Mouse (Mus musculus) hindbrain, embryonic 13.5 days (tissue): ENCODE results near the gene Atxn2. TPM values are rescaled to one million over a fixed set of nuclear protein-coding genes. Genes with fewer than 3 reads are reported as not detected.

ENCODE experiments used
- ATAC-seq: fragments of 200-750 bp; cut with Nextera tagmentation; 2 replicates; pipeline ENCODE4 v1.8.0; 2017; ENCODE audit warnings: moderate TSS enrichment; ENCODE audit not compliant: low FRiP score
- H3K27ac ChIP-seq: fragments of 300-500 bp; sonication (generic); 2 replicates; pipeline ENCODE4 v1.5.1; 2015; ENCODE audit warnings: inconsistent platforms, mild to moderate bottlenecking, moderate library complexity
- H3K27me3 ChIP-seq: fragments of 300-500 bp; sonication (generic); 2 replicates; pipeline ENCODE4 v1.6.1; 2015; ENCODE audit warnings: mild to moderate bottlenecking, inconsistent platforms
- H3K36me3 ChIP-seq: fragments of 300-500 bp; sonication (generic); 2 replicates; pipeline ENCODE4 v1.6.1; 2015; ENCODE audit warnings: mild to moderate bottlenecking, inconsistent platforms
- H3K4me1 ChIP-seq: fragments of 300-500 bp; sonication (generic); replicated peaks from 2 replicates; pipeline ENCODE4 v1.6.1; 2015; ENCODE audit warnings: inconsistent platforms
- H3K4me2 ChIP-seq: fragments of 300-500 bp; sonication (generic); 2 replicates; pipeline ENCODE4 v1.6.1; 2015; ENCODE audit warnings: inconsistent platforms, mild to moderate bottlenecking, moderate library complexity
- H3K4me3 ChIP-seq: fragments of 300-500 bp; sonication (generic); 2 replicates; pipeline ENCODE4 v1.5.1; 2015; ENCODE audit warnings: mild to moderate bottlenecking, inconsistent platforms
- H3K9ac ChIP-seq: fragments of 300-500 bp; sonication (generic); 2 replicates; pipeline ENCODE4 v1.6.1; 2015; ENCODE audit warnings: mild to moderate bottlenecking, inconsistent platforms
- H3K9me3 ChIP-seq: fragments of 300-500 bp; sonication (generic); 2 replicates; pipeline ENCODE4 v1.6.1; 2016; ENCODE audit warnings: inconsistent platforms
- whole genome bisulfite sequencing: fragments of 180-500 bp; shearing (Covaris S2); methylation state at CpG from one replicate; pipeline ENCODE4 v1.1.7; 2015; 5-methylcytosine and 5-hydroxymethylcytosine counted together
- polyA plus RNA-seq: library from polyadenylated mRNA; unstranded; fragments of >200 nt; fragmentation: Nextera tagmentation; extraction: Ambion mirVana; gene quantifications from 2 replicates; pipeline ENCODE4 v1.2.1, GENCODE M21; 2015

Atxn2 gene
- polyA plus RNA-seq, 1 experiment from 2014 or later = 68.3 TPM

DNA sequence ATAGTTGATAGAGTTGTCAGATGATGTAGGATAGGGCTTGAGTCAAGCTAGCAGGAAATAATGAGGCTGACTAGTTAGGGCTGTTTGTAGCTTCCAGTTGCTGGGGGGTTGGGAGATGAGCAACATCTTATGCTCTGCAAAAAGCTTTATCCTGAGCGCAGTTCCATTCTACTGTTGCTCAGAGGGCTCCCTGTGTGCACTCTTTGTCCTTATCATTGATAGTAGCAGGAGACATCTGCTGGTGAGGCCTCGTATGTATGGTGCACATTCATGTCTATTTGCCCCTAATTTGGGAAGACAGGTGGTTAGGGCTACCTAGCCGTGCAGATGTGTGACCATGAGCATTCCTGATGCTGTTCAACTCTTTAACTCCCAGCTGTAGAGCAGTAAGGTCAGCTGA is 60.5 kb downstream of the Atxn2 start:
- WGBS = 95% methylated on average over 3 of the region's 3 CpGs
- no peaks in the 10 kb centered on the region for H3K27me3 ChIP-seq
- no peak overlapping the region for H3K9ac ChIP-seq
- H3K36me3 ChIP-seq = peaks cover 48% of the 10 kb centered on the region
- no peaks in the 10 kb centered on the region for H3K4me1 ChIP-seq
- no peak for ATAC-seq
- no peak overlapping the region for H3K27ac ChIP-seq
- no peak overlapping the region for H3K4me3 ChIP-seq
- no peak overlapping the region for H3K4me2 ChIP-seq
- no peaks in the 10 kb centered on the region for H3K9me3 ChIP-seq

- H3K27ac ChIP-seq = peak overlapping the region; percentile 59
- WGBS = 67% methylated on average over 7 of the region's 7 CpGs
- ATAC-seq = no peak
- no peaks in the 10 kb centered on the region for H3K27me3 ChIP-seq
- peaks cover 59% of the 10 kb centered on the region for H3K36me3 ChIP-seq
- H3K4me3 ChIP-seq = no peak overlapping the region
- H3K9ac ChIP-seq = no peak overlapping the region
- no peak overlapping the region for H3K4me2 ChIP-seq
- H3K9me3 ChIP-seq = no peaks in the 10 kb centered on the region
- H3K4me1 ChIP-seq = peaks cover 10% of the 10 kb centered on the region
Observed at GRCm38 (mm10) chr5:121778485-121779119, 67.5 kb downstream of the Atxn2 start.

DNA sequence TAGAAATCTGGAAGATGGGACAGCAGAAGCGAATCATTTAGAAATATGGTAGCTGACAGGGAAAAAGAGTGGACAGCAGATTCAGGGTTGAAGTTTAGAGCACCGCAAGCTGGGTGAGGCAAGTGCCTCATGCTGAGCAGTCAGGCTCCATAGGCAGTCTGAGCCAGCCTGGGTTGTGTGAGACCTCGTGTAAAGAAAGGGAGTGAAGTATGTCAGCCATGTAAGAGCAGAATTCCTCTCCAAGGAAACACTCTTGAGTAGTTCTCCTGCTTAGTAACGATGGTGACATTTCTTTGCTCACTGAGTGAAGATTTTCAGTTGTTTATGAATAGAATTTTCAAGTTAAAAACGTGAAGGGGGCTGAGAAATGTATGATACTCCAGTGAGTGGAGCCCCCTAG is 69.0 kb downstream of the Atxn2 start:
- Histone ChIP-seq H3K27me3 (no peaks in the 10 kb centered on the region), H3K4me1 (peaks cover 20% of the 10 kb centered on the region), H3K9me3 (no peaks in the 10 kb centered on the region), H3K4me2 (no peak overlapping the region), H3K36me3 (peaks cover 62% of the 10 kb centered on the region), H3K9ac (no peak overlapping the region), H3K27ac (no peak overlapping the region), H3K4me3 (no peak overlapping the region)
- no peak for ATAC-seq
- WGBS = 81% methylated on average over 5 of the region's 5 CpGs

DNA sequence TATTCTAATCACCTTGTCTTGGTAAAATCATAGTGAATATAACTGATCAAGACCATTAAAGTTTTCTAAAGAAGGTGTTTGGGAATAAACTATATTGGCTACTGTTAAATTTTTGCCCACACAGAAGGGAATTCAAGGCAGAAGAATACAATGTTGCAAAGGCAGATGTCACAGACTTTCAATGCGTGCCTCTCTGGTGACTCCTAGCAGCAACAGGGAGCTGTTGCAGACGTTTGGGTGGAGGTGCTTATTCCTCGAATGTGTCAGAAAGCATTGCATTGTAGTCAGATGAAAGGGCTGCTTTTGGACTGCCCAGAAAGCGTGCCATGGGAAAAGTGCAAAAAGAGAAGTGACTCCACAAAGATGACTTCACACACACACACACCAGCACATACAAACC is 71.3 kb downstream of the Atxn2 start:
- Histone ChIP-seq H3K9me3 (no peaks in the 10 kb centered on the region), H3K9ac (no peak overlapping the region), H3K4me3 (no peak overlapping the region), H3K27ac (no peak overlapping the region), H3K36me3 (peaks cover 65% of the 10 kb centered on the region), H3K4me1 (peaks cover 20% of the 10 kb centered on the region), H3K27me3 (no peaks in the 10 kb centered on the region), H3K4me2 (no peak overlapping the region)
- ATAC-seq = no peak
- 54% methylated on average over 4 of the region's 4 CpGs for WGBS

- Histone ChIP-seq H3K9me3 (no peaks in the 10 kb centered on the region), H3K36me3 (peaks cover 62% of the 10 kb centered on the region)
- no peak; the same call in 1 of the 2 replicates for ATAC-seq
Observed at GRCm38 (mm10) chr5:121783862-121784500, 72.8 kb downstream of the Atxn2 start.

DNA sequence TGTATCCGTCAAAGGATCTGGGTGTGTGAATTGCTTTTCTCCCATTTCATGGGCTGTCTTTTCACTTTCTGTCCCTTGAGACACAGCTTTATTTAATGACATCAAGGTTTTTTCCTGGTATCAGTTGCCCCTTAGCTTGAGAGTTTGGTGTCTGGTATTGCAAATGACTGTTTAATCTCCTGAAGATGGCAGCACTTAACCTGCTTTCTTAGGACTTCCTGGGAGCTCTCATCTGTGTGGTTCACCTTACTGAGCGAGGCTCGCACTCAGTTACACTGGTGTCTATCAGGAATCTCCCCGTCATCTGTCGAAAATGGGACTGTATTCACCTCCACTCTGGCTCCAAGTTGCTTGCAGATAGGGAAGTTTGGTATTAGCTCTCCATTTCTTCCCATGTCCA is 79.9 kb downstream of the Atxn2 start:
- Histone ChIP-seq H3K9ac (no peak overlapping the region), H3K27me3 (no peaks in the 10 kb centered on the region), H3K27ac (no peak overlapping the region), H3K4me1 (no peaks in the 10 kb centered on the region), H3K9me3 (no peaks in the 10 kb centered on the region), H3K4me2 (no peak overlapping the region), H3K4me3 (no peak overlapping the region), H3K36me3 (peaks cover 61% of the 10 kb centered on the region)
- no peak for ATAC-seq
- 87% methylated on average over 5 of the region's 5 CpGs for WGBS

More at GRCm38 (mm10) chr5:121783862-121784500, 72.8 kb downstream of the Atxn2 start:
- Histone ChIP-seq H3K4me1 (peaks cover 14% of the 10 kb centered on the region), H3K9ac (0 out of 2 replicates have a peak overlapping the region, but pooled peaks have one; percentile 55), H3K27me3 (no peaks in the 10 kb centered on the region), H3K4me2 (no peak overlapping the region), H3K4me3 (no peak overlapping the region), H3K27ac (peak overlapping the region; percentile 70)
- WGBS = 69% methylated on average over 10 of the region's 10 CpGs

GRCm38 (mm10) chr5:121795800-121796199 is 84.7 kb downstream of the Atxn2 start:
- Histone ChIP-seq H3K9ac (no peak overlapping the region), H3K4me2 (no peak overlapping the region), H3K27ac (no peak overlapping the region), H3K27me3 (no peaks in the 10 kb centered on the region), H3K9me3 (no peaks in the 10 kb centered on the region), H3K4me1 (no peaks in the 10 kb centered on the region), H3K4me3 (no peak overlapping the region), H3K36me3 (peaks cover 69% of the 10 kb centered on the region)
- 85% methylated on average over 3 of the region's 3 CpGs for WGBS
- no peak for ATAC-seq

GRCm38 (mm10) chr5:121798447-121798846 is 87.3 kb downstream of the Atxn2 start:
- 98% methylated on average over 2 of the region's 2 CpGs for WGBS
- H3K4me2 ChIP-seq = no peak overlapping the region

DNA sequence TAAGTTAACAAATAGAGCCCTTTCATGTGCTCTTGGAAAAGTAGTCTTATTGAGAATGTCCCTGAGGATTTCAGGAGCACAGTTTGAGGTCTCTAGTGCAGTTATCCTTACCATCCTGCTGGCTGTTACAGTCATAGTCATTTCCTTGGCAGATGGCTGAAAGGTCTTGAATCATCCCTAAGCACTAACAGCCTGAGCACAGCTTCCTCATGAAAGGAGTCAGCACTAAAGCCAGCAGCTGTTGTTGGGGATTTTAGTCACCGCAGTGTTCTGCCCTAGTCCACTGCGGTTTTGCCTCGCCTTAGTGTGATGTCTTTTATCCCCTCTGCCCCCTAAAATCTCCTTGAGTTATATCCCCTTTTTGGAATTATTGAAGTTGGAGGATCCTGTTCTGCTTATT is 96.0 kb downstream of the Atxn2 start:
- peaks cover 62% of the 10 kb centered on the region for H3K36me3 ChIP-seq
- WGBS = 87% methylated on average over 3 of the region's 3 CpGs
- H3K4me3 ChIP-seq = no peak overlapping the region
- H3K9ac ChIP-seq = no peak overlapping the region
- no peak for ATAC-seq
- no peaks in the 10 kb centered on the region for H3K4me1 ChIP-seq
- no peak overlapping the region for H3K4me2 ChIP-seq
- H3K9me3 ChIP-seq = no peaks in the 10 kb centered on the region
- H3K27me3 ChIP-seq = no peaks in the 10 kb centered on the region
- H3K27ac ChIP-seq = no peak overlapping the region

More at GRCm38 (mm10) chr5:121798447-121798846, 87.3 kb downstream of the Atxn2 start:
- peaks cover 75% of the 10 kb centered on the region for H3K36me3 ChIP-seq
- H3K27ac ChIP-seq = no peak overlapping the region
- no peaks in the 10 kb centered on the region for H3K27me3 ChIP-seq
- no peaks in the 10 kb centered on the region for H3K9me3 ChIP-seq
- no peaks in the 10 kb centered on the region for H3K4me1 ChIP-seq
- H3K9ac ChIP-seq = no peak overlapping the region
- no peak overlapping the region for H3K4me3 ChIP-seq
- ATAC-seq = no peak

- Histone ChIP-seq H3K36me3 (peaks cover 62% of the 10 kb centered on the region), H3K27me3 (no peaks in the 10 kb centered on the region), H3K4me3 (no peak overlapping the region), H3K27ac (no peak overlapping the region), H3K9me3 (no peaks in the 10 kb centered on the region), H3K9ac (no peak overlapping the region), H3K4me1 (no peaks in the 10 kb centered on the region), H3K4me2 (no peak overlapping the region)
- ATAC-seq = no peak
- WGBS = 96% methylated on average over 2 of the region's 2 CpGs
Observed at GRCm38 (mm10) chr5:121808202-121808601, 97.1 kb downstream of the Atxn2 start.

GRCm38 (mm10) chr5:121809667-121810224 is 98.6 kb downstream of the Atxn2 start:
- no peak overlapping the region for H3K4me2 ChIP-seq
- no peak overlapping the region for H3K27ac ChIP-seq
- no peaks in the 10 kb centered on the region for H3K27me3 ChIP-seq
- no peak for ATAC-seq
- peaks cover 61% of the 10 kb centered on the region for H3K36me3 ChIP-seq
- WGBS = 77% methylated on average over 5 of the region's 5 CpGs
- H3K9me3 ChIP-seq = no peaks in the 10 kb centered on the region
- no peaks in the 10 kb centered on the region for H3K4me1 ChIP-seq
- no peak overlapping the region for H3K4me3 ChIP-seq
- H3K9ac ChIP-seq = no peak overlapping the region

- Histone ChIP-seq H3K36me3 (peaks cover 62% of the 10 kb centered on the region), H3K9me3 (no peaks in the 10 kb centered on the region), H3K27ac (0 out of 2 replicates have a peak overlapping the region, but pooled peaks have one; percentile 15), H3K9ac (no peak overlapping the region), H3K27me3 (no peaks in the 10 kb centered on the region), H3K4me3 (no peak overlapping the region), H3K4me1 (no peaks in the 10 kb centered on the region), H3K4me2 (no peak overlapping the region)
- 91% methylated on average over 17 of the region's 17 CpGs for WGBS
- ATAC-seq = no peak
Observed at GRCm38 (mm10) chr5:121810331-121811151, 99.4 kb downstream of the Atxn2 start.
